Mouse (Mus musculus) limb, embryonic 14.5 days (tissue): Measurements from ENCODE around the gene Tgfb2. TPM values are rescaled to one million over a fixed set of nuclear protein-coding genes. Genes with fewer than 3 reads are reported as not detected.

Experiments used
- ATAC-seq: fragments of 200-750 bp; cut with Nextera tagmentation; 2 replicates; pipeline ENCODE4 v1.8.0; 2017; ENCODE audit warnings: low read depth, moderate number of reproducible peaks, moderate TSS enrichment; ENCODE audit not compliant: low FRiP score
- DNase-seq: peaks from one replicate; pipeline ENCODE4 v3.0.0-alpha.2; 2015; ENCODE audit warnings: low spot score
- H3K27ac ChIP-seq: fragments of 300-500 bp; sonication (generic); replicated peaks from 2 replicates; pipeline ENCODE4 v1.5.1; 2014; ENCODE audit warnings: low read depth, mild to moderate bottlenecking, low read length, moderate library complexity, mixed read lengths
- H3K27me3 ChIP-seq: fragments of 300-500 bp; sonication (generic); 2 replicates; pipeline ENCODE4 v1.6.1; 2014; ENCODE audit warnings: low read length, mixed read lengths; ENCODE audit not compliant: control insufficient read depth, insufficient read depth
- H3K36me3 ChIP-seq: fragments of 300-500 bp; sonication (generic); 2 replicates; pipeline ENCODE4 v1.6.1; 2014; ENCODE audit warnings: mild to moderate bottlenecking, low read length, moderate library complexity, mixed read lengths; ENCODE audit not compliant: control insufficient read depth, insufficient read depth
- H3K4me1 ChIP-seq: fragments of 300-500 bp; sonication (generic); 2 replicates; pipeline ENCODE4 v1.6.1; 2014; ENCODE audit warnings: antibody characterized with exemption, low read length, mixed read lengths; ENCODE audit not compliant: control insufficient read depth, insufficient read depth
- H3K4me2 ChIP-seq: fragments of 300-500 bp; sonication (generic); replicated peaks from 2 replicates; pipeline ENCODE4 v1.6.1; 2014; ENCODE audit warnings: low read depth, mild to moderate bottlenecking, low read length, moderate library complexity; ENCODE audit not compliant: severe bottlenecking
- H3K4me3 ChIP-seq: fragments of 300-500 bp; sonication (generic); replicated peaks from 2 replicates; pipeline ENCODE4 v1.5.1; 2014; ENCODE audit warnings: low read length
- H3K9ac ChIP-seq: fragments of 300-500 bp; sonication (generic); 2 replicates; pipeline ENCODE4 v1.6.1; 2014; ENCODE audit warnings: mild to moderate bottlenecking, low read depth, low read length, moderate library complexity; ENCODE audit not compliant: severe bottlenecking
- H3K9me3 ChIP-seq: fragments of 300-500 bp; sonication (generic); 2 replicates; pipeline ENCODE4 v1.6.1; 2016; ENCODE audit warnings: low read length; ENCODE audit not compliant: control insufficient read depth
- POLR2A ChIP-seq: fragments of 200-500 bp; IDR thresholded peaks from 2 replicates; pipeline ENCODE4 v1.8.0; 2012; ENCODE audit warnings: inconsistent platforms, mild to moderate bottlenecking, moderate library complexity, borderline replicate concordance; ENCODE audit not compliant: insufficient read depth, insufficient read length; ENCODE audit errors: extremely low read depth
- WGBS: fragments of 180-500 bp; shearing (Covaris S2); extraction: QIAGEN DNeasy Blood & Tissue Kit; methylation state at CpG from one replicate; pipeline ENCODE4 v1.1.7; 2014; 5-methylcytosine and 5-hydroxymethylcytosine counted together
- polyA plus RNA-seq, 2 experiments: library from polyadenylated mRNA; depleted of rRNA in 1 of 2; stranded (reverse) in 1 of 2; unstranded in 1 of 2; fragments of >200 nt; fragmentation: Nextera tagmentation in 1 of 2; extraction: Ambion mirVana in 1 of 2; gene quantifications; 2 replicates each; pipeline versions ENCODE4 v1.2.1 to v1.2.3; 2012 to 2014

The Tgfb2 gene
- polyA plus RNA-seq, 2 experiments = 25.3 to 73.5 TPM

DNA sequence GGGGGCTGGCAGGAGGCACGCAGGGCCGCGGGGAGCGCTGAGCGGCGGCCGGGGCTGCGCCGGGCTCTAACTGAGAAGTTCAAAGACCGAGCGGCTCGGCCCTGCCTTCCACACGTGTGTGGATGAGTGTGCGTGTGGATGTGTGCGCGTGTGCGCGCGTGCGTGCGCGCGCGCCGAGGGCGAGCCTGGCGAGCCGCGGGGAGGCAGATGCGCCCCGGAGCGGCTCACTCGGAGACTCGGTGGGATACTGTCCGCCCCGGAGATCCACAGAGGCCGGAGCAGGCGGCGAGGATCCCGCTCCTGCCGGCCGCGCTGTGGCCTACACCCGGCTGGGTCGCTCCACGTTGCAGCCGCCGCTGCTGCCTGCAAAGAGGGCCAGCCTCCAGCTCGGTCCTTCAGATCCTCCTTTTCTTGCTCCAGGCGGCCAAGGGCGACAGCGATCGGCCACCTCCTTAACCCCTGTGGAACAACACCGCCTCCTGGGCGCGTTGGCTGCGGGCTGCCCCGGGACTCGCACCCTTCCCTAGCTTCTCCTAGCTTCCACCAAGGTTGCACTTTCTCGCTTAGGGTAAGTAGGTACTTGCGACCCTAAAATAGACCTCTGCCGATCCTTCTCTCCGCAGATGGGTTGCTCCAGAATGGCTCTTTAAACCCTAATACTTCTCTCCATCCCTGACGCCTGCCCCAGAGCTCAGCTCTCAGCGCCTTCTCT, 430 bp downstream of the Tgfb2 start:
- peak; percentile 66 for ATAC-seq
- H3K9ac ChIP-seq = peak overlapping the region; percentile 91
- WGBS = 3% methylated on average over 54 of the region's 65 CpGs
- H3K4me3 ChIP-seq = peak overlapping the region; percentile 75
- no peaks in the 10 kb centered on the region for H3K27me3 ChIP-seq
- H3K36me3 ChIP-seq = 0 out of 2 replicates have a peak, but pooled peaks cover 3% of the 10 kb centered on the region
- peaks cover 23% of the 10 kb centered on the region for H3K4me1 ChIP-seq
- peak; percentile 64; the same call in 1 of the 2 replicates for TF ChIP-seq POLR2A
- DNase-seq = peak; percentile 72
- H3K9me3 ChIP-seq = no peaks in the 10 kb centered on the region
- peak overlapping the region; percentile 81 for H3K4me2 ChIP-seq
- peak overlapping the region; percentile 90 for H3K27ac ChIP-seq

DNA sequence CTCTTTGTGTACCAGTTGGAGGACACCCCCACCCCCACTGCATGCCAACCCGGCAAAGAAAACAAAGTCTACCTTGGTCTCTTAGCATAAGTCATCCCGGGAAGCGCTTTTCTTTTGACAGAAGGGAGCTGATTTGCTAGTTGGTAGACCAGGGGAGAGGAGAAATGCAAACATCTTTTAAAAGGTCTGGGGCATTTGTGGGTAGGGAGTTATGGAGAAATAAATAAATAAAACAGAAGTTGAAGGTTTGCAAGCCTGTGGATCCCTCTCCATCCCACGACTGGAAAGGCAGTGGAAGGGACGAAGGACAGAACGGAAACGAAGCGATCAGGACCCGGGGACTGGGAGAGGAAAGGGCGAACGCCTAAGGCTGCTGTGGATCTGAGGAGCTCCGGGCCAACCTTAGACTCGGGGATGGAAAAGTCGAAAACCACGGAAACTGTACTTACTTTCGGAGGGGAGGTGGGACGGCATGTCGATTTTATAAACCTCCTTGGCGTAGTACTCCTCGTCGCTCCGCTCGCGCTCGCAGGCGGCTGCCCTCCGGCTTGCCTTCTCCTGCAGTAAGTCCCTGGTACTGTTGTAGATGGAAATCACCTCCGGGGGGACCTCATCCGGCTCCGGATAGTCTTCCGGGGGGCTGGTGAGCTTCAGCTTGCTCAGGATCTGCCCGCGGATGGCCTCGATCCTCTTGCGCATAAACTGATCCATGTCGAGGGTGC, 1.6 kb downstream of the Tgfb2 start:
- Histone ChIP-seq H3K36me3 (0 out of 2 replicates have a peak, but pooled peaks cover 4% of the 10 kb centered on the region), H3K4me2 (peak overlapping the region; percentile 81), H3K4me1 (peaks cover 24% of the 10 kb centered on the region), H3K4me3 (peak overlapping the region; percentile 75), H3K9ac (peak overlapping the region; percentile 91), H3K9me3 (no peaks in the 10 kb centered on the region), H3K27me3 (no peaks in the 10 kb centered on the region), H3K27ac (peak overlapping the region; percentile 90)
- TF ChIP-seq POLR2A = peak; percentile 42; the same call in 1 of the 2 replicates
- under 1% methylated on average over 36 of the region's 36 CpGs for WGBS
- ATAC-seq = no peak
- DNase-seq = peak; percentile 26

DNA sequence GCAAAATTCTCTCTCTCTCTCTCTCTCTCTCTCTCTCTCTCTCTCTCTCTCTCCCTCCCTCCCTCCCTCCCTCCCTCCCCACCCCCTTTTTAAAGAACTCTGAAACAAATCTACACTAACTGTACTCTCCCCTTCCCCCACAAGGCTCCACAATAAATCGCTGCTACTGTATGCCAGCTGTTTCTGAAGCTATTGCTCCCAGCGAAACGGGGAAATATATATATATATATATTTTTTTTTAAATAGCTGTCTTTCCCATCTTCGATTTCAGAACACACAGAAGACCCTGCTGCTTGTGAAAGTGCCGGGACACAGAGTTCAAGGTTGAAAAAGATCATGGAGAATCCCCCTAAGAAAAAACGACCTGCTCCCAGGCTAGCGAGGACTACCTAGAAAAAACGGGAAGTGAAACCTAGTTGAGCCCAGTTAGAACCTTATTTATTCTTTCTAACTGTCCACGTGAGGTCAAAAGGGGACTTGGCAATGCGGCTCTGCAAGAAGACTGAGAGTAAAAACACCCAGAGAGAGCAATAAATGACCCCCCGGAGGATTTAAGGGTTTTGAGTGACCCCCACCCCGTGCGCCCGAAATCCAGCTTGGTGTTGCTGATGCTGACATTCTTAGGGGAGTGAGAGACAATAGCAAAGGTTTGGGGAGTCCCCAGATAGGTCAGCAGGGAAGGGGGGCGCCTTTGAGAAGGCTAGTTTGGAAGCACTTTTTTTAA, 2.4 kb downstream of the Tgfb2 start:
- H3K9me3 ChIP-seq = no peaks in the 10 kb centered on the region
- 0 out of 2 replicates have a peak, but pooled peaks cover 10% of the 10 kb centered on the region for H3K36me3 ChIP-seq
- DNase-seq = peak; percentile 33
- H3K27me3 ChIP-seq = no peaks in the 10 kb centered on the region
- peak overlapping the region; percentile 81 for H3K4me2 ChIP-seq
- ATAC-seq = peak; percentile 2; the same call in 1 of the 2 replicates
- TF ChIP-seq POLR2A = no peak
- WGBS = 0% methylated on average over 15 of the region's 15 CpGs
- H3K27ac ChIP-seq = peak overlapping the region; percentile 90
- H3K4me1 ChIP-seq = peaks cover 26% of the 10 kb centered on the region
- H3K4me3 ChIP-seq = peak overlapping the region; percentile 75
- H3K9ac ChIP-seq = peak overlapping the region; percentile 91

DNA sequence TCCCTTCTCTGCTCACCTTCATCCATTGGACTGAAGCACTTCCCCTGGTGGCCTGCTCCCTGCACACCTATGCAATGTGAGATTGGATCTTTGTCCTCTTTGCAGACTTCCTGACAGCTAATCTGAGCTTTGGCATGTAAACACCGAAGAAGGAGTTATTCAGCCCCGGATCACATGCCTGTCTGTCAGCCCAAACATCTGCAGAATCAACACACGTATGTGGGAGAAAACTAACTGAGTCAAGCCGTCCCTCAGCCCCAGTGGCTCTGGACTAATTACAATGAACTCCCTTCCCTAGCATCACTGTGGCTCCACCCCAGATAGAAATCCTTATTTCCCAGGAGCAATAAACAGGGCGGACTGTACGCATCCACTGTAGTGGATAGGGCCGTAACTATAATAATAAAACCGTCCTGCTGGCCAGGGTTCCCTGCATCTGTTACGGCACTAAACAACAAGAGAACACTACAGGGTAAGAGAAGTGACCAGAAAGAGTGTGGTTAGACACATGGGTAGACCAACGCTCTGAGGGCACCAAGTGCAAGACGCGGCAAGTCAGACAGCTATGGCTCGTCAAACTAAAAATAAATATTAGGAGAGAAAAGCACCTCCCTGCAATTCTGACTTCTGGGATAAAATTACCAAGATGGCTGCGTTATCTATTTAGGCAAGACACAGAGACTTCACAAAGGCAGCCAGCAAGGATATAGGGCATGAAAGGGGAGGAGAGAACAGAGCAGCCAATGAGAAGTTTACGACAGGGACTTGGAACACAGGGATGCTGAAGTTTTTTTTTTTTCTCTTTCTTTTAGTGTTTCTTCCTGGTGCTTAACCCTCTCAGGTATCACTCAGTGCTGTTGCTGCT, 3.2 kb downstream of the Tgfb2 start:
- 5% methylated on average over 15 of the region's 15 CpGs for WGBS
- peaks cover 26% of the 10 kb centered on the region for H3K4me1 ChIP-seq
- H3K9ac ChIP-seq = peak overlapping the region; percentile 91
- H3K36me3 ChIP-seq = 0 out of 2 replicates have a peak, but pooled peaks cover 8% of the 10 kb centered on the region
- H3K27ac ChIP-seq = peak overlapping the region; percentile 90
- no peaks in the 10 kb centered on the region for H3K27me3 ChIP-seq
- H3K9me3 ChIP-seq = no peaks in the 10 kb centered on the region
- H3K4me3 ChIP-seq = peak overlapping the region; percentile 75
- H3K4me2 ChIP-seq = peak overlapping the region; percentile 81
- DNase-seq (peak; percentile 81), ATAC-seq (peak; percentile 64)
- no peak for TF ChIP-seq POLR2A
